Mouse (Mus musculus) thymus, adult 2 months (tissue): Measurements from ENCODE around the gene Samd4. TPM values are rescaled to one million over a fixed set of nuclear protein-coding genes. Genes with fewer than 3 reads are reported as not detected.

Experiments used
- DNase-seq: peaks from one replicate; pipeline ENCODE4 v3.0.0; 2021
- H3K27ac ChIP-seq: fragments of 200-500 bp; 2 replicates; pipeline ENCODE4 v1.5.1; 2012; ENCODE audit warnings: low read length, control low read depth; ENCODE audit not compliant: control insufficient read depth, insufficient read depth
- H3K27me3 ChIP-seq: fragments of 200-500 bp; 2 replicates; pipeline ENCODE4 v1.6.1; 2012; ENCODE audit warnings: mild to moderate bottlenecking, low read length, moderate library complexity, mixed read lengths; ENCODE audit not compliant: control insufficient read depth, insufficient read depth
- H3K36me3 ChIP-seq: fragments of 200-500 bp; 2 replicates; pipeline ENCODE4 v1.6.1; 2012; ENCODE audit warnings: mild to moderate bottlenecking, low read length, moderate library complexity; ENCODE audit not compliant: control insufficient read depth, insufficient read depth
- H3K4me1 ChIP-seq: fragments of 200-500 bp; replicated peaks from 2 replicates; pipeline ENCODE4 v1.6.1; 2012; ENCODE audit warnings: low read length; ENCODE audit not compliant: control insufficient read depth, insufficient read depth
- H3K4me3 ChIP-seq: fragments of 200-500 bp; 2 replicates; pipeline ENCODE4 v1.5.1; 2012; ENCODE audit warnings: mild to moderate bottlenecking, low read length, control low read depth, moderate library complexity; ENCODE audit not compliant: control insufficient read depth, insufficient read depth
- CTCF ChIP-seq: fragments of 200-500 bp; IDR thresholded peaks from 2 replicates; pipeline ENCODE4 v1.5.1; 2012; ENCODE audit warnings: mild to moderate bottlenecking, control low read depth, low read length, moderate library complexity, borderline replicate concordance; ENCODE audit not compliant: control insufficient read depth, poor library complexity, insufficient read depth; ENCODE audit errors: extremely low read depth
- POLR2A ChIP-seq: fragments of 200-500 bp; IDR thresholded peaks from 2 replicates; pipeline ENCODE4 v1.6.1; 2012; ENCODE audit warnings: mild to moderate bottlenecking, low read length, control low read depth, moderate library complexity; ENCODE audit not compliant: control insufficient read depth, poor library complexity, insufficient read depth; ENCODE audit errors: extremely low read depth
- WGBS: fragments of 180-500 bp; shearing (Covaris S2); methylation state at CpG from one replicate; pipeline ENCODE4 v1.1.7; 2018; 5-methylcytosine and 5-hydroxymethylcytosine counted together
- polyA plus RNA-seq: library from polyadenylated mRNA; depleted of rRNA; stranded (reverse); fragments of >200 nt; gene quantifications from 2 replicates; pipeline ENCODE4 v1.2.3, GENCODE M21; 2012

The Samd4 gene
- polyA plus RNA-seq, 1 experiment: 3.1 TPM

- Histone ChIP-seq H3K4me1 (peaks cover 10% of the 10 kb centered on the region), H3K36me3 (no peaks in the 10 kb centered on the region), H3K4me3 (peak overlapping the region; percentile 21), H3K27ac (no peak overlapping the region), H3K27me3 (peaks cover 23% of the 10 kb centered on the region)
- TF ChIP-seq CTCF: no peak
- TF ChIP-seq POLR2A: no peak
- peak; percentile 25 for DNase-seq
- 2% methylated on average over 51 of the region's 52 CpGs for WGBS
These were observed 2.2 kb downstream of the Samd4 start for GRCm38 (mm10) chr14:46884701-46885428.

- no peak overlapping the region for H3K27ac ChIP-seq
- 9% methylated on average over 7 of the region's 7 CpGs for WGBS
- DNase-seq: no peak
These were observed 2.7 kb downstream of the Samd4 start for GRCm38 (mm10) chr14:46885429-46885755.

DNA sequence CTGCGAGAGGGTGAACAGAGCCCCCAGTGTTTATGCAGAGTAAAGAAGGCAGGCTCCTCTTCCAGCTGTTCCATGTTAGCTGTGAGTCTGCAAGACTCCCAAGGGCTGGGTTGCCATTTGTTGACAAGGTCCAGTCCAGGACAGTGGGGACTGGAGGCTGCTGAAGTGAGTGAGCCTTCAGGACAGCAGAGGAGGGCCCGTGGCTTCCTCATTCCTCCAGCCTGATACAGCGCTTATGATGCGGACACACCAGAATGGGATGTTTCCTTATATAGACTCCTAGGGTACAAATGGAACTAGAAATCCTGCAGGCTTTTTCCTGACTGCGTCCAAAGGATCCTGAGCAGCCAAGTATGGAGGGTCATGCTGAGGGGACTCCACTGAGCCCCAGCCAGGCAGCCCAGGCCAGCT, 3.2 kb downstream of the Samd4 start:
- peaks cover 23% of the 10 kb centered on the region for H3K27me3 ChIP-seq

More at GRCm38 (mm10) chr14:46885429-46885755, 2.7 kb downstream of the Samd4 start:
- peaks cover 23% of the 10 kb centered on the region for H3K27me3 ChIP-seq
- no peaks in the 10 kb centered on the region for H3K36me3 ChIP-seq
- peaks cover 10% of the 10 kb centered on the region for H3K4me1 ChIP-seq
- TF ChIP-seq POLR2A: no peak
- TF ChIP-seq CTCF: no peak
- no peak overlapping the region for H3K4me3 ChIP-seq

GRCm38 (mm10) chr14:46889096-46889495, 6.4 kb downstream of the Samd4 start:
- no peak for DNase-seq

More for the DNA sequence above, 3.2 kb downstream of the Samd4 start:
- Histone ChIP-seq H3K36me3 (no peaks in the 10 kb centered on the region), H3K4me3 (no peak overlapping the region), H3K27ac (no peak overlapping the region), H3K4me1 (peaks cover 10% of the 10 kb centered on the region)
- no peak for TF ChIP-seq CTCF
- no peak for TF ChIP-seq POLR2A
- no peak for DNase-seq
- WGBS: 57% methylated on average over 5 of the region's 5 CpGs

DNA sequence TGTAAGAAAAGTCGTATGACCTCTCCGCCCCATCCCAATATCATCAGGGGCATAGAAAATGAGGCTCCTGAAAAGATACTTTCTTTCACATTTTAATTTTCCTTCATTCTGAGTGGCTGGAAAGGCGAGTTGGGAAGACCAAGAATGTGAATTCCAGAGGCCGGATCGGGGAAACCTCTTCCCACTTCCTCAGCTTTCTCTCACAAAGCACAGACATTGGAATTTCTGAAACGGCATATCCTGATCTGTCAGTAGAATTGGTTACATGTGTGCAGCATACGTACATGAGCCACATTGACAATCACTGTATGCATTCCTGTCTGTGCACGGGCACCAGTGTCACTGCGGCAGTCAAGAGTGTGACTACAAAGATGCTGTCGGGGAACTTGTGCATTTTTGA, 11.3 kb downstream of the Samd4 start:
- 93% methylated on average over 10 of the region's 10 CpGs for WGBS
- Histone ChIP-seq H3K27me3 (no peaks in the 10 kb centered on the region), H3K36me3 (no peaks in the 10 kb centered on the region), H3K4me3 (no peak overlapping the region), H3K27ac (no peak overlapping the region), H3K4me1 (no peaks in the 10 kb centered on the region)
- no peak for DNase-seq
- TF ChIP-seq POLR2A: no peak
- TF ChIP-seq CTCF: no peak

More at GRCm38 (mm10) chr14:46889096-46889495, 6.4 kb downstream of the Samd4 start:
- no peak overlapping the region for H3K4me3 ChIP-seq
- no peak for TF ChIP-seq CTCF
- no peak for TF ChIP-seq POLR2A
- H3K27me3 ChIP-seq: peaks cover 11% of the 10 kb centered on the region
- WGBS: 96% methylated on average over 4 of the region's 4 CpGs
- H3K27ac ChIP-seq: no peak overlapping the region
- H3K36me3 ChIP-seq: no peaks in the 10 kb centered on the region
- peaks cover 2% of the 10 kb centered on the region for H3K4me1 ChIP-seq

DNA sequence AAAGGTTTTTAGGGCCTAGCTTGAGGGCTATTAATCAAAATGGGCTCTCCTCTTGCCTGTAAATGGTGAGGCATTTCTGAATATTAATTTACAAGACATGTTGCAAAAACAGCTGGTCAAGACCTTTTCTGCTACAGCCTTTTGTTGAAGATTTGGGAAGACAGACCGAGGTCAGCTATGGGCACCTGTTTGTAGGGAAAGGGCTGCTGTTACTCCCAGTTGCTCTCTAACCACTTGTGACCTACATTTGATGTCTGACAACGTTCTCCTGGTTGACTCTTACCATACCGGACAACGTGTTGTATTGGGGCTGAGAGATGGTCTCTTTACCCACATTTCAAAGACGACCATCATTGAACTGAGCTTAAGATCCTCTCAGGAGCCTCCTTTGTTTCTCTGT, 15.3 kb downstream of the Samd4 start:
- no peak for DNase-seq
- WGBS: 91% methylated on average over 5 of the region's 5 CpGs

More for the DNA sequence above, 15.3 kb downstream of the Samd4 start:
- H3K4me1 ChIP-seq: no peaks in the 10 kb centered on the region
- H3K36me3 ChIP-seq: no peaks in the 10 kb centered on the region
- H3K4me3 ChIP-seq: no peak overlapping the region
- TF ChIP-seq CTCF: no peak
- no peak for TF ChIP-seq POLR2A
- H3K27me3 ChIP-seq: no peaks in the 10 kb centered on the region
- H3K27ac ChIP-seq: no peak overlapping the region
